Mouse (Mus musculus) left cerebral cortex, postnatal 10 days (tissue): Measurements from ENCODE around the gene Cactin. TPM values are rescaled to one million over a fixed set of nuclear protein-coding genes. Genes with fewer than 3 reads are reported as not detected.

Experiments used
- DNase-seq, 2 experiments: peaks; one replicate each; pipeline ENCODE4 v3.0.0; 2021 to 2022; ENCODE audit warnings: low spot score in 2 of 2, mixed read lengths in 1 of 2; ENCODE audit errors: extremely low spot score in 1 of 2
- intact Hi-C: fragments of 180-260 bp; cut with DNase I; formaldehyde crosslinking; loops from one replicate; pipeline ENCODE4 v1.15.1; 2025
- total RNA-seq, 2 experiments: library from RNA; stranded (reverse); gene quantifications; 2 replicates each; pipeline ENCODE4 v1.2.3; 2021

The Cactin gene
- total RNA-seq, 2 experiments from 2014 or later: 26.4 to 26.7 TPM

DNA sequence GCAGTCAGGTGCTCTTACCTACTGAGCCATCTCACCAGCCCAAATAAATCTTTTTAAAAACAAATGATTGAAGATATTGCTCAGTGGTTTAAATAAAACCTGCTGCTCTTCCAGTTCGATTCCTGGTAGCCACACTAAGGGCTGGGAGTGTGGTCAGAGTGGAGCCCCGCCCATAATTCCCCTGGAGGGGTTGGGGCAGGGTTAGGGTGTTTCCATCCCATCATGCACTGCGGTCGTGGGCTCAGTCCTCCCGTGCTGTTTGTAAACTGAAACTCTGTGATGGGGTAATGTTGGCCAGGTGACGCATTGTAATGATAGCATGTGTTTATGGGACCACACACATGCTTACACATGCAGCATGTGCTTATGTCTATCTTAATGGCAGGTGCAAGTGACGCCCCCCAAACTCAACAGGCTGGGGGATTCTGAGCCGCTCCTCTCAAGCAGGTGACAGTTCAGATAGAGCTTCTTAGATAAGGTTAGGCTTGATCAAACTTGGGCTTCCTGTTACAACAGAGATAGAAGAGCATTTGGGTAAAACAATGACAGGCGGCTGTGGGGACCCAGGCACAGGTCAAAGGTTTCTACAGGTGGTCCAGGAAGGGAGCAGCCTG is 30.9 kb downstream of the Cactin start:
- no peak for DNase-seq
- intact Hi-C loops: loop anchor here (2.0 kb wide), 1 partner anchor 61 kb away; the partner anchor contains the start of gene Tjp3

DNA sequence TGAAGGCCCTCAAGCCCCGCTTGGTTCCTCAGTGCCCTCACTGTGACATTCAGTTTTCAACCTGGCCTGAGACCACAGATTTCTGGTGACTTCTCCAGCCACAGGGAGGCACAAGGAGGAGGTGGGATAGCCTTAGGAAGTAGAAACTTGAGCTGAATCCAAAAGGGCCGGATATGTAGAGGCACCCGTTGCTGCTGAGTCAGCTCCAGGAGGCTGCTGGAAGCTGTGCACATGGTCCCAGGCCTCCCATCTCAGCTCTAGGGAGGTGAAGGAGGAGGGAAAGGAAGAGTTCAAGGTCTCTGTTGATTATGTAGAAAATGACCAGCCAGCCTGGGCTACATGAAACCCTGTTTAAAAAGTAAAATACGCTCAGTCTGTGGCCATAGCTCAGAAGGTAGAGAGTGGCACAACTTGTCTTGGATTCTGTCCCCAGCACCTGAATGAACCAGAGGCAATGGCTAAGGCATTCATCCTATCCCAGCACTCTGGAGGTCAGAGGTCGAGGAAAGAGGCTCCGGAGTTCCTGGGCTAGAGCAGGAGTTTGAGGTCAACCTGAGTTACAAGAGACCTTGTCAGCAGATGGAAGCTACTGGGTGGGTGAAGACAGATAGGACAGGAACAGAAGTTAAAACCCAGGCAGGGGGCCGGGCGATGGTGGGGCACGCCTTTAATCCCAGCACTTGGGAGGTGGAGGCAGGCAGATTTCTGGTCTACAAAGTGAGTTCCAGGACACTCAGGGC is 34.0 kb downstream of the Cactin start:
- DNase-seq: no peak
- intact Hi-C loops: no loop called here

DNA sequence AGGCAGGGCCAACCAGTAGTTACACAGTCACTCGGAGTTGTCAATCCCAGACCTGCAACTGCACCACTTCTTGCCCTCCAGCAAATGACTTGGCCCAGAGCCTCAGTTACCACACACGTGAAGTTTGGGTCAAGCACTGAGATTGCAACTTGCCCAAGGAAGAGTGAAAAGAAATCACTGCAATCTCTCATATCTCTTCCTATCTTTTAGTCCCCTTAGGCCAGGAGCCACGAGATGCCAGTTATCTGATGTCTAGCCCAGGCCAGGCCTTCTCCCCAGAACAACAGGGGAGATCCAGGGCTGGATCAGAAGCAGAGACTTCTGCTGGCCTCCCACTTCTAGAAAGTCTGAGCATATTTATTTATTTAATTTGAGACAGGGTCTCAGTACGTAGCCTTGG is 34.6 kb downstream of the Cactin start:
- DNase-seq: no peak
- intact Hi-C loops: no loop called here

DNA sequence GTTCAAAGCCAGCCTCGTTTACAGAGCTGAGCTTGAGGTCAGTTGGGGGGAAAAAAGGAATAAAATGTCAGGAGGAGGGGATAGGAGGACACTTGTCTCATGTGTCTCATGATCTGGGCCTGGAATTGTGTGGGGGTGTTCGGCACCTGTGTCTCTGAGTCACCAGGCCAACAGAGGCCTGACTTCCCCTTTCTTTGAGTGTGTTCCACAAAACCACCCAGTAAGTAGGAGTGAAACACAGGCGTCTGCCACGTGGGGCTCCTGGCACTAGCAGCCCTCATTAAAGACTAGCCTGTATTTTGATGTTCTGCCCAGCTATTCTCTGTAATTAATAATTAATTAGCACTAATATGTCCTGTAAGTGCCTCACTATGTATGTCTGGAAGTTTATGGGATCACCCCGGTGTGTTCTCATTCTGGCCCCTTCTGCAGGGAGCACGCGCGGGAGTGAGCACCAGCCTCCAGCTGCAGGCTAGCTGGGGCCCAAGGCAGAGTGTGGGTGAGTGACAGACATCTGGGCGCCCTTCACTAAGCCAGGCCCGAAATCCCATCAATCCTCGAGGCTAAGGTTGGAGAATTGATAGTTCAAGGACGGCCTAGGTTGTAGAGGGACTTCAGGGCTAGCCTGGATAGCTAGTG is 35.6 kb downstream of the Cactin start:
- intact Hi-C loops: no loop called here
- no peak for DNase-seq

DNA sequence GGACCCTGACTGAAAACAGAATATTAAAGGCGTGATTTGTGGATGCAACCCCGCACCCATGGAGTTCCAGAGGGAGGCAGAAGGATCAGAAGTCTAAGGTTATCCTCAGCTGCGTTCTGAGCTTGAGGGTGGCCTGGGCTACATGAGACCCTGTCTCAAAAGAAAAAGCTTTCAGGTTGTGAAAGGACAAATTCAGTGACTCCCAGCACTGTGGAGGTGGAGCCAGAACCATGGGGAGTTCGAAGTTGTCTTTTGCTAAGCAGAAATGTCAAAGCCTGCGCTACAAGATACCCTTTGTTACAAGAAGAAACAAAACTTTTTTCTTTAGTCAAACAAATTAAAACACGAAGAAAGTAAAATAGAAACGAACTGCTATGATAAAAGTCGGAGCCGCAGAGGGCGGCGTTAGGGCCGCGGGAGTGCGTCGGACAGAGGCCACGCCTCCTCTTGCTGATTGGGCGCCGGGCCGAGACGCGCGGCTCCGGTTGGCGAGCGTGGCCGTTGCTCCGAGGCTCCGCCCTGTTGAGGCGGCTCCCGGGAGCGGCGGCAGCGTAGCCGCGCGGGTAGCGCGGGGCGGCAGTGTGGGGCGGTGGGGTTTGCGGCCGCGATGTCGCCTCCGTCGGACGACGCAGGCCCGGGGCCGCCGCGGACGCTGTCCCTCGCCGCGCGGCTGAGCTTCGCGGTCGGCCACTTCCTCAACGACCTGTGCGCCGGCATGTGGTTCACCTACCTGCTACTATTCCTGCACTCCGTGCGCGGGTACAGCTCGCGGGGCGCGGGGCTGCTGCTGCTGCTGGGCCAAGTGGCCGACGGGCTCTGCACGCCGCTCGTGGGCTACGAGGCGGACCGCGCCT is 36.3 kb downstream of the Cactin start, which contains the start of gene Mfsd12:
Mfsd12 (plus strand) TSS at position 501 of the 854 bp plus-strand sequence.
- intact Hi-C loops: no loop called here
- DNase-seq: peak; percentile 88 to 96

DNA sequence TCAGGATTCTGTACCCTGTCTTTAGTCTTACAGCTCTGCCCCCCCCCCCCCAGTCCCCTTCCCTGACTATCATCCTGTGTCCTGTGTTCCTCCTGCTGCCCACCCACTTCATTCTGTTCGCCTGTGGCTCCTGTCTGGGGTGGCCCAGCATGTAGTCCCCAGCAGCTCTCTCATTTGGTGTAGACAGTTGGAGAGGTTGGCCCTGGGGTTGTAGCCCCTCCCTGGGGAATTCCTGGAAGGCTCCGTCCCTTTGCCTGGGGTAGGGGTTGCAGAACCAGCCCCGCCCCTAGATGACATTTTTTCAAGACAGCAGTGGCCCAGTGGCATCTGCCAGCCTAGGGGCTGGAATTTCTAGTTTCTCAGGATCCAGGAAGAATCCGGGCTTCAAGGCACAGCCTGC is 37.3 kb downstream of the Cactin start:
- intact Hi-C loops: no loop called here
- DNase-seq: no peak

DNA sequence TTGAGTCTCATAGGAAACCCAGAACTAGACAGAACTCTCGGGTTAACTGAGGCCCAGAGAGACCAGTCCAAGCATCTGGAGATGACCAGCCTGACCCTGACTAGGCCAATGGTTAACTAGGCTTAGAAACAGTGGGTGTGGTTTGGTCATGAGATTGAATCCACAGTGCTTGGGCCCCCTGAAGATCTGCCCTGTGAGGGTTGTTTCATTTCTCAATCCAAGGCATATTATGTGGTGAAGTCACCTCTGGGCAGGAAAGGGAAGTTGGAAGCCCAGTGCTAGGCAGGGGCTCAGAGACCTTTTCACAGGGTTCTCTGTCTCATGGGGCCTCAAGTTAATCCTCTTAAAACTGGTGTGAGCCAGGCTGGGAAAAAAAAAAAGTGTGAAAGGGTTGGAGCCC is 37.9 kb downstream of the Cactin start:
- intact Hi-C loops: loop anchor here (1.0 kb wide), 1 partner anchor 12 kb away; no protein-coding TSS in a partner anchor
- DNase-seq: no peak

DNA sequence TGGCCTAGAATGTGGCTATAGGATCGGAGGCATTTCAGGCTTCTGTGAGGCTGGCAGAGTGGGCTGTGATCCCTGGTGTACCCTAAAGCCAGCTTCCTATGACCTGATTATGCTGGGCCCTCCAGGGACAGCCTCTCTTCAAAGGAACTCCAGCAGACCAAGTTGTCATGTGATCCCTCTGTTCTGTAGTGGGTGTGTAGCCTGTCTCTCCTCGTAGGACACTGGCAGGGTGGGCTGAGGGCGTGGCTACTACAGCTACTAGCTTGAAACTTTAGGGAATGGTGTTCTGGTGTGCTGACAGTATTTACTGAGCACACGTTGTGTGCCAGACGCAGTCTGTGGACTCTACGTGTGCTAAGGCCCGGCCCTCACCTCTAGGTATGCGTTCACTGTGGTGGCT is 39.8 kb downstream of the Cactin start:
- DNase-seq: no peak
- intact Hi-C loops: no loop called here

DNA sequence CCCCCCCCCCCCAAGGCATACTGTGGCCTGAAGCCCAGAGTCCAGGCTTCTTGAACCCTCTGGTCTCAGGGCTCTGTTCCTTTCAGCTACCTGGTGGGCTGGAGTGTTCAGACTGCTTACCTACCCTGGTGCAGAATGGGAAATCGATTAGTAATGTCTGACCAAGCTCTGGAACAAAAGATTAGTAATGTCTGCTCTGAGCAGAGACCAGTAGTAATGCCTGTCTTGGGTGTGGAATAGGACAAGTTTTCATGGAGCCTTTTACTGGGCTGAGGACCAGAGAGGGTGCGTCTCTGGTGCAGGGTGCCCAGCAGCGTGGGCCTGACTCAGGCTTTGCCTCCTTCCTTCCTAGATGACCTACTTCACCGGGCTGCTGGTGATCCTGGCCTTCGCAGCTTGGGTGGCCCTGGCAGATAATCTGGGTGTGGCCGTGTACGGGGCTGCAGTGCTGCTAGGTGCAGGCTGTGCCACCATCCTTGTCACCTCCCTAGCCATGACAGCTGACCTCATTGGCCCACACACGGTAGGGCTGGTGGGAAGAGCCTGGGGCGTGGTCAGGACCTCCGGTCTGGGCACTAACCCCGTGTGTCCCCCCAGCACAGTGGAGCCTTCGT is 41.5 kb downstream of the Cactin start:
- intact Hi-C loops: no loop called here
- DNase-seq: no peak

DNA sequence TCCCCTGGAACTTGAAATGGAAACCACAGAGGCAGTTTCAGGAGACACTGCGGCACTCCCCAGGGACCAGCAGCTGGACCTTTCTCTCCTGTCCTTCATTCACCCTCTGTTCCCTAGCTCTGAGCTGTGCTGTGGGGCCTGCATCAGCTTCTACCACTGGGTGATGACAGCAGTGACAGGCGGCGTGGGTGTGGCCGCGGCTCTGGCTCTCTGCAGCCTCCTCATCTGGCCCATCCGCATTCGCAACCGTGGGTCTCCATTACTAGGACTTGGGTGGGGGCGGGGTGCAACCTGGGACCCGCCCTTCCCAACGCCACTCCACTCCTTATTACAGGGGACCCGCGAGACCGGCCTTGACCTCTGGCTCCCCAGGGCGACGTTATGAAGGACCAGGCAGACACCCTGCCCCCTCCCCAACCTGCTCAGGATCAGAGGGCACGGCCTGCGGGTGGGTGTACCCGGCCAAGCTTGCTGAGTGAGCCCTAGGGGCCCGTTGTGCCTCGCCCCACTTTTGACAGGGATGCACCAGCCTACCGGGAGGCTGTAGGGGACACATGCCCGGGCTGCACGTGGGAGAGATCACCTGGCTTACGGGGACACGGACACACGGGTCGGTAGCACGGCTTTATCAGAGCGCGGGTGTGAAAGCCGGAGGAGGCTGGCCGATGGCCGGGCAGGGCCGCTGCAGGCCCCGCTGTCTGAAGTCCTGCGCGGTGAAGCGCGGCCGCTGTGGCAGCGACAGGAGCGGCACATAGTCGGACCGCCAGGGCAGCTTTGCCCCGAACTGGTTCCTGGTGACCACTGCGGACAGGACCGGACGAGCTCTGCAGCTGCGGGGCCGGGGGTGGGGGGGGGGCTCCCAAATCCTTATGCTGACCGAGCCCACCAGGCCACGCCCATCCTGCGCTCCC is 42.8 kb downstream of the Cactin start:
- DNase-seq: no peak
- intact Hi-C loops: no loop called here

DNA sequence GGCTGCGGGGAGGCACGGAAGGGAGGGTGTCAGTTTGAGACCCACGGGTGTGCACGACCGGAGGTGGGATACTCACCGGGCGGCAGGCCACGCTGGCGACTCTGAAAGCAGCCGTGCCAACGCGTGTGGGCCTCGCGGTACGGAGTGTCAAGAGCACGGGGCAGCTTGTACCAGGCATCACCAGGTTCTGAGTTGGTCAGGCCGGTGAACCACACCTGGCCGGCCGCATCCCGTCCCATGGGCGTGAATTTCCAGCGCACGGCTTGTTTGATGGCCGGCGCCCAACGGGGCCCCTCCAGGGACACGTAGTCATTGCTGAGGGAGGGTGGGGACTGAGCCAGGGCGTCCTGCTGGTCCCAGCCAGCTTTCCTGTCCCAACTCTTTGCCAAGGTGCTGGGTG is 43.8 kb downstream of the Cactin start:
- intact Hi-C loops: no loop called here
- DNase-seq: no peak

DNA sequence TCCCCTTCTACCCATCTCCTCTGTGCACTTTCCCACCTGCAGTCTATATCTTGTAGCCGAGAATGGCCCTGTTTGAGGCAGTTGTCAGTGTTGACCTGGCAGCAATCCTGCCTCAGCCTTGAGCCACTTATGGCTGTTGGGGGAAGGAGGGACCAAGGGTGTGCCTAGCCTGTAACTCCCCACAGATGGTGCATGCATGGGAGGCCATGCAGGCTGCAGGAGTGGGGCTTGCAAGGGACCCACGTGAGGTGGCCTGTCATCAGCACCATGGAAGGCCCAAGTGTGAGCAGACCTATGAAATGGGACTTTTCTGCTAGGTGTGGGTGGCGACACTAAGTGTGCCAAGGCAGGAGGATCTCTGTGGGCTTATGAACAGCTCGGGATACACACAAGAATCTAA is 44.2 kb downstream of the Cactin start:
- no peak for DNase-seq
- intact Hi-C loops: no loop called here

DNA sequence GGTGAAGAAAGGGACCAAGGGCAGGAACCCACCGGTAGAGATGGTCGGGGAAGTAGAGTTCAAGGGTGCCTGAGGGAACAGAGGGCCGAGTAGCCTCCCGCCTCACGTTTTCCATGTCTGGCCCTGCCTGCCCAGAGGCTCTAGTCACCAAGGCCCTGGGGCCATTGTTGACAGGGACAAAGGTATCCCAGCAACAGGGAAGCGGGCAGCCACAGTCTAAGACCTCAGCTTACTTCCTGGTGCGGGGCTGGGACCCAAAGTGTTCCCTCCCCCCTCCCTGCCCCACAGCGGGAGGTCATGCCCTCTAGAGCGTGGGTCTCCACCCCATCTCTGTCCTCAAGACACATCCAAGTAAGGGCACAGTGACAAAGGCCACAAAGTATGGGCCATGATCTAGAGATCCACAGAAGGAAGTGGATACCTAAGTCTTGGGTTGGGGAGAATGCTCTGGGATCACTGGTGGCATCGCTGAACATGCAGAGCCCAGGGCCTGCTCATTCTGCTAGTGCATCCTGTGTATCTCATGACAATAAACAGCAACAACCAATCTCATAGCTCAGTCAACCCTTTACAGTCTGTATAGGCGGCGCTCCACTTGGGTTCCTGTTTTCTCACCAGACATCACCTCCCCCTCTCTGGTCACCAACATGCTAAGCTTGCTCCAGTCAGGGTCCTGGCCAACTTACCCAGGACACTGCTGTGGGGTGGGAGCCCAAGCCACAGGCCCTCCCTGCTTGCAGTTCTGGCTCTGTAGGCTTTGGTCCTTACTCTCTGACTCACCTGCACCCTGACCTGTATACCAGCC is 45.0 kb downstream of the Cactin start, which contains the start of gene 4930404N11Rik:
4930404N11Rik (minus strand) TSS at position 145 of the 805 bp plus-strand sequence.
- intact Hi-C loops: no loop called here

DNA sequence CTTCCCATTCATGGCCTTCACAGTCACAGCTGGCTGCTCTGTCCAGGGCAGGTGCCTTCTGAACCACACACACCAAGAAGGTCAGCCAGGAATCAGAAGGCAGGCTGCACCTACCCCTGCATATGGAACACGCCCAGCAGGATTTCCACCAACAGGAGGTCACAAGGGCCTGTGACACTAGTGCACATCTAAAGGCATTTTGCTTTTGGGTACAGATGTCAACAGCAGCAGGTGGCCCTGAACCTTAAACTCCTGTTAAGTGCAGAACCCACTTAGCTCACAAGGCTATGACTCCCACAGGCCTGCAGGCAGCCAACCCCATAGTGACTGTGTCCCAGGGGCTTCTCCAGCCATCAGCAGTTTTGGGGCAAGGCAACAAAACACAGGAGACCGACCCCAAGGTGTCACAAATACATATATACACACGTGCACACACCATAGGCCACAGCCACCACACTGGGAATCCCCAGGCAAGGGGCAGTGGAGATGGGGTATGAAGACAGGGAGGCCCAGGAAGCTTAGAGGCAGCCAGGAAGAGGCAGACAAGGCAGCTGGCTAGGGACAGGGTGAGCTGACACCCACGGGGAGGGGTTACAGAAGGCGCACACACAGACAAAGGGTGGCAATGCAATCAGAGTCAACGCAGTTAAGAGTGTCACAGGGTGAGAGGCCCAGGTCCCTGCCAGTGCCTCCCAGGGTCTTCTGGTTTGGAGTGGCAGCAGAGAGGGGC is 45.7 kb downstream of the Cactin start:
- DNase-seq: no peak
- intact Hi-C loops: no loop called here

More for the DNA sequence above, 45.0 kb downstream of the Cactin start, which contains the start of gene 4930404N11Rik:
- DNase-seq: no peak

DNA sequence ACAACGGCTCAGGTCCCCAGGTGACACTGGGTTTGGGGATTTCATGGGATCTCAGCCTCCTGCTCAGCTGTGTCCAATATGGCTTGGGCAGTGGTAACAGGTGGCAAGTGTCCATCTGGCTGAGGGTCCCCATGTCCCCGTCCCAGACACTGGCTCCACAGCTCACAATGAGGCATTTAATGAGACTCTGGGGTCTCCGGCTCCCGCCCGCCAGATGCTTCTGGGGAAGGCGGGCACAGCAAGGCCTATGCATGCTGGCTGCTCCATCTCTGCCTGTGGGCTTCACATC is 46.2 kb downstream of the Cactin start:
- intact Hi-C loops: no loop called here
- DNase-seq: no peak

DNA sequence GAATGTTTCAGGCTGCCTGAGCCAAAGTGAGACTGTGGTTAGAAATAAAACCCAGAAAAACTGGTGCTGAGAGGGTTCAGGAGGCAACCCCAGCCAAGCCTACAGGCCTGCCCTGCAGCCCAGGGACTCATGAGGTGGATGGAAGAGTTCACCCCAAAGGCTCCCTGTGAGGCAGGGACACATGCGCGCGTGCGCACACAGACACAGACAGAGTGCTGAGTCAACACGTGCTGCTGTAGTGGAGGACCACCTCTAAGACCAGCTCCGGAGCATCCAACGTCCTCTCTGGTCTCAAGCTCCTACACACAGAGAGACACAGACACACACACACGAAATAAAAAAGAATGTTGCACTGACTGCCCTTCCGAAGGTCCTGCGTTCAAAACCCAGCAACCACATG is 54.4 kb downstream of the Cactin start:
- intact Hi-C loops: no loop called here
- DNase-seq: no peak
